Mouse (Mus musculus) activated CD4-positive, CD25-positive, alpha-beta regulatory T cell, adult 4 months (primary cell): ENCODE data around the gene Jph3. TPM values are rescaled to one million over a fixed set of nuclear protein-coding genes. Genes with fewer than 3 reads are reported as not detected.

Source experiments
- ATAC-seq: one replicate; pipeline ENCODE4 v1.8.0; 2017
- polyA plus RNA-seq, 2 experiments: library from polyadenylated mRNA; unstranded; fragments of 100-300 nt; shearing (Covaris generic); gene quantifications; one replicate each; pipeline ENCODE4 v1.2.1; 2017

The Jph3 gene
- polyA plus RNA-seq, 2 experiments from 2014 or later: 0.12 TPM; not detected in 1

GRCm38 (mm10) chr8:121730646-121731045, 1.2 kb downstream of the Jph3 start:
- ATAC-seq: no peak

- no peak for ATAC-seq
Measured at GRCm38 (mm10) chr8:121731060-121731459, 1.6 kb downstream of the Jph3 start.

- ATAC-seq: no peak
Measured at GRCm38 (mm10) chr8:121731471-121732333, 2.3 kb downstream of the Jph3 start.

GRCm38 (mm10) chr8:121732334-121732665, 2.9 kb downstream of the Jph3 start:
- ATAC-seq: no peak

DNA sequence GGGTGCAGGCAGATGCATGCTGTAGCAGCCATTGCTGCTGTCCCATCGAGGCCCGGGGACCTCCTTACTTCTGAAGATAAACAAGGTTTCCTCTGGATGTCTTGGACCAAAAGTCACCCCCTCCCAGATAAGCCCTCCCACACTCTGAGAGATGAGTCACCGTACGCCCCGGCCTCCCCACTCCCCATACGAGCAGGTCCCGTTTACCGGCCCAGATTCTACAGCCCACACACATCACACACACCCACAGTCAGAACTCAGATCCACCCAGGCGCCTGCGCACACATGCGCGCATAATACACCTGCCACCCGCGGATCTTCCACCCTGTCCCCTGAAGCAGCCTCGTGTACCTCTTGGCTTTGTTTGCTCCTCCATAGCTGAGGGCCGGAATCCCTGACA, 4.8 kb downstream of the Jph3 start:
- ATAC-seq: no peak

GRCm38 (mm10) chr8:121736236-121736635, 6.8 kb downstream of the Jph3 start:
- no peak for ATAC-seq

DNA sequence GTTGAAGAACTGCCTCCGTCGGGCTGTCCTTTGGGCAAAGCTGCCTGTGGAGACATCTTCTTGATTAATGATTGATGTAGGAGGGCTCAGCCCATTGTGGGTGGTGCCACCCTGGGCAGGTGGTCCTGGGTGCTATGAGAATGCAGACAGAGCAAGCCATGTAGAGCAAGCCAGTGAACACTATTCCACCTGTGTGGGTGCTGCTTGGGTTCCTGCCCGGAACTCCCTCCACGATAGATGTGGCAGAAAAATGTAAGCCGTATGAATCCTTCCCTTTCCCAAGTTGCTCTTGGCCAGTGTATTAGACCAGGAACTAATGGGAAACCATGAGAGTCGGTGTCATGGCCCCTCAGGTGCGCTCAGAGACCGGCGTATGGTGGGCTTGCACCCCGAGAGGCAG, 11.3 kb downstream of the Jph3 start:
- ATAC-seq: no peak

DNA sequence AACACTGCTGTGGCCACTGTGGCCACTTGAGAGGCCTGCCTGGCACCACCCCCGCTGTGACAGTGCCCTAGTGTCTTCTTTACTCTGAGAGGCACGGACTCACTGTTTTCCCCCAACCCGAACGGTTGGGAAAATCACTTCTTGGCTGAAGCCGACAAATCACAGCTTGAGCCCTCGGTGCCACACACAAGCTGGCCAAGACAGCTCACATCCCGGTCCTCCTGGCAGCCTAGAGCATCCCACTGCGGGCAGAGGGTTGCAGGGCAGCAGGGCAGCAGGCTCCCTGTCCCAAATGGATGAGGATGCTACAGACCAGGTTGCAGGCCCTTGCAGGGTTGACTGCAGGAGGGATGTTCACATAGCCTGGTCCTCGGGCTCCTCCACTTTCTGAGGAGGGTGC, 20.1 kb downstream of the Jph3 start:
- no peak for ATAC-seq

- no peak for ATAC-seq
Measured at GRCm38 (mm10) chr8:121750512-121750911, 21.1 kb downstream of the Jph3 start.

- no peak for ATAC-seq
Measured at GRCm38 (mm10) chr8:121751407-121751806, 22.0 kb downstream of the Jph3 start.

- no peak for ATAC-seq
Measured at GRCm38 (mm10) chr8:121758470-121758869, 29.0 kb downstream of the Jph3 start.

DNA sequence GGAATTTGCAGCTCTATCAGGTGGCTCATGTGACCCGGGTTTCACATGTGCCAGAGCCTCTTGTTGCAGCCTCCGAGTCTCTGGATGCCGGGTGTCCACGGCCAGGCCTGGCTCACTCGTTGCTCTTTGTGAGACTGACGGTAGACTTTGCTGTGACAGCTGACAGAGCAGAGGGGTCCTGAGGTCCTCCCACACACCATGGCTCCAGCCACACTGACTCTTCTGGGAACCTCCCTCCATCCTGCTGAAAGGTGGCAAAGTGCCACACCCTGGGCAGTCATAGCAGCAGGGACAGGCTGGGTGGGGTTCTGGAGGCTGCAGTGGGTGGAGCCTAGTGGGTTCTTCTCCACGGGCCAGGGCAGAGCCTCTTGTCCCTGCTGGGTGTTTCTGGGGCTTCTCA, 31.1 kb downstream of the Jph3 start:
- no peak for ATAC-seq

GRCm38 (mm10) chr8:121761480-121761879, 32.1 kb downstream of the Jph3 start:
- ATAC-seq: no peak

DNA sequence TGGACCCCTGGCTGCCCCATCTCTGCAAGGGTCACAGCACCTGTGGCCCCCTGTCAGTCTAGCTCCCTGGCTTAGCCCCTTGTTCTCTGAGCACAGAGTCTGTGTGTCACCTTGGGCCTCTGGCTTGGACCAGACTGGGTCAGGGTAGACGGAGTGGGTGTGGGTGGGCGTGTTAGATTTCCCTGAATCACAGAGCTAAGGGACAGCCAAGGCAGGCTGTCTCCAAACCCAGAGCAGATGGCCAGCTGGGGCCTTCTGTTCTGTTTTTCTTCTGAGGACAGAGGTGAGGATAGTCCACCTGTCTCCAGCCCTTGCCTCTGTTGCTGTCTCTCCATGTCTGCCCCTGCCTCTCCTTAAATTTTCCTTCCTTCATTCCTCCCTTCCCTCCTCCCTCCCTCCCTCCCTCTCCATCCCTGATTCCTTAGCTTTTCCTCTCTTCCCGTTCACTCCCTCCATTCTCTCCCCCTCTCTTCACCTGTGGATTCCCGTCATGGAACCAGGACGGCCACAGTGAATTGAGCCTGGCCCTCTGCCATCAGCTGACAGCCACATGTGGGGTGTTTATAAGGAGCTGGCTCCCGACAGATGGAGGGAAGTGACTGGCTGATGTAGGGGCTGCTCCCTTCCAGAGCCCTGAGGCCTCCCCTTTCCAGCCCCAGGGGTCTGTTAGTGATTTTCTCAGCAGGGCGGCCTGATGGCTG, 33.7 kb downstream of the Jph3 start:
- ATAC-seq: no peak

GRCm38 (mm10) chr8:121763700-121764013, 34.2 kb downstream of the Jph3 start:
- no peak for ATAC-seq

GRCm38 (mm10) chr8:121765594-121766138, 36.2 kb downstream of the Jph3 start:
- no peak for ATAC-seq

DNA sequence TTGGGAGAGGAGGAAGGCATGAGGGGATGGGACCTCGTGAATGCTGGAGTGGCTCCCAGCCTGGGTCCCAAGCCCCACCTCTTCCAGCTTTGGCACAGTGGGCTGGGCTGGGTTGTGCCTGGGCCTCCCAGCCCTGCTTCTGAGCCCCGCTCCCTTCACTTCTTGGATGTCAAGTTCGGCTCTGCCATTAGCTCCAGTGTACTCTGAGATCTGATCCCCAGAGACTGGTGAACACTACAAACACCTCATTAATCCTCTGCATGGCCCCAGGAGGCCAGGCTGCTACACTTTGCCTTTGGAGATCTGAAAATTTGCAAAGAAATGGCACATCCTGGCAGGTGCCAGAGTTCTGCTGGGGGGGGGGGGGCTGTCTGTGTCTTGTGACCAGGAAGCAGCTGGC, 39.7 kb downstream of the Jph3 start:
- ATAC-seq: no peak

DNA sequence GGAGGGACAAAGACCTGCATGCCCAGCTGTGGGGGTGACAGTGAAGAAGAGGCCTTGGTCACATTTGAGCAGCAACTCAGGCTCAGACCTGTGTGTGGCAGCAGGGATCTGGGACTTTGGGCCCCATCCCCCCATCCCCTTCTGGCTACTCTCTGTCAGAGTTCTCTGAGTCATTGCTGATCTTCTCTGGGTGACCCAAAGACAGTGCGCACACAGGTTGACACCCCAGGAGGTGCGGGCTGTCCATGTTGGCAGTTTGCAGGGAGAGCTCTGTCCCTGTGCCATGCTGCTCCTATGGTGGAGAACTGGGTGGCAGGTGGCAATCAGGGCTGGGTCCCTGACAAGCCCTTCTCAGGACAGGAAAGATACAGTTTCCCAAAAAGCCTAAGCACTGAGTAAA, 40.2 kb downstream of the Jph3 start:
- no peak for ATAC-seq

DNA sequence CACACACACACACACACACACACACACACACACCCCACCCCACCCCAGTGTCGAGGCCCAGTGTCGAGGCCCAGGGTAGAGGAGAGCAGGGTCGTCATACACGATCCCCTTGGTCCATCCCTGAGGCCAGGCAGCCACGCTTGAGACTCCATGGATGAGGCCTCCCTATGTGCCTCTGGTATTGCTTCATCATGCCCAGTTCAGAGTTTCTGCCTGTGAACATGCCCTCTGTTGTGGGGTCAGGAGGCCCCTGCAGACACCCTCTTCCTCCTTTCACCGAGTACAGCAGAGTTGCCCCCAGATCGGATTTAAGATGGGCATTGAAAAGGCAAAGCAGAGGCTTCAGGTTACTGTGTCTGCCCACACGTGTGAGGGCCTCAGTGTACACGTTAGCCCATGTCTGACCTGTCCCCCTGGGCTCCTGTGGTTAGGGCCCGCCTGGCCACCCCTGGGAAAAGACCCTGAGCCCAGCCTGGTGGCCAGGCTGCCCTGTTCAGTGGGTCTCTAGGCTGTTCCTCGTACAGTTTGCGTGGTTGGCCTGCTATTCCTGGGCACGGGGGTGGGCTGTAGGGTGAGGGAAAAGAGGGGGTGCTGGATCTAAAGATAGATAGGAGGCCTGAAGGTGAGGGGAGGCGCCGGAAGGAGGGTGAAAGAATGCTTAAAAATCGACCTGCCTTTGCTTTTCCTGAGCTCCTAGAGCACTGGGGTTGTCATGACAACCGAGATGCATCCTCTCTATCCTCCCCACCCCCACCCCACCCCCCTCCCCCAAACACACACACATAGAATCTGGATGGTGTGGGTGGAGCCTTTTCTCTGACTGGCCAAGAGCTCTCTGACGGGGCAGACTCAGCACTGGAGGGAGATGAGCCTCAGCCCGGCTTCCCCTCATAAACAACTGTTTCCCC, 41.7 kb downstream of the Jph3 start:
- ATAC-seq: no peak

DNA sequence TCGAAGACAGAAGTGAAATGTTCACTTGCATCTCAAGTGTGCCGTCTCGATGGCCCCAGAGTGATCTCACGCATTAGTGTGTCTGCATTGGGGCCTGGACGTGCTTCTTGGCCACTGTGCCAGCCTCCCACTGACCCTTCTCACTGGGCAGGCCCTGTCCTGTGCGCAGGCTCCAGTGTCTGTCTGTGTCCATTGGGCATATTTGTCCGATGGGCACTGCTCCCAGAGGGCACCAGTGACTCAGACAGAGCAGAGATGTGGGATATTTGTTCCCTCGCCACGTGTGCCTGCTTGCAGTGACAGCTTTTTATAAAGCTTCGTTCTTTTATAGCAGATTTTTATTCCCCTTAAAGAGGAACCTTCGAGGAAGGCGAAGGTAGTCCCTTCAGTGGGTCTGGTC, 44.5 kb downstream of the Jph3 start:
- no peak for ATAC-seq

DNA sequence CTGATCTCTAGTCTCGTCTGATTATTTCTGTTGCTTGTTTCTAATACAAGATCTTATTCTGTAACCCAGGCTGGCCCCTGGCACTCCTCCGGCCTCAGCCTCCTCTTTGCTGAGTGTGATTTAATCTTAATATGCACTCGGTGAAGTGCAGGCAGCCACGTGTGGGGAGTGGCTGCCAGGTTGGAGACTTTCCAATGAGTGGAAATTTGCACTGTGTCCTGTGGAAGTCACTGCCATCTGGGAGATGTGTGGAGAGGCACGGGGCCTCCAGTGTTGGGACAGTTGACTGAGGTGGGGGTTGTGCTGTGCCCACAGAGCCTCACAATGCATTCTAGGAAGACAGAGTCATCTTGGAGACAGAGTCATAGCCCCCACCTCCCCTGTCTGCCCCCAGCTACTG, 53.1 kb downstream of the Jph3 start:
- ATAC-seq: no peak

- ATAC-seq: no peak
Measured at GRCm38 (mm10) chr8:121786542-121786941, 57.1 kb downstream of the Jph3 start.

DNA sequence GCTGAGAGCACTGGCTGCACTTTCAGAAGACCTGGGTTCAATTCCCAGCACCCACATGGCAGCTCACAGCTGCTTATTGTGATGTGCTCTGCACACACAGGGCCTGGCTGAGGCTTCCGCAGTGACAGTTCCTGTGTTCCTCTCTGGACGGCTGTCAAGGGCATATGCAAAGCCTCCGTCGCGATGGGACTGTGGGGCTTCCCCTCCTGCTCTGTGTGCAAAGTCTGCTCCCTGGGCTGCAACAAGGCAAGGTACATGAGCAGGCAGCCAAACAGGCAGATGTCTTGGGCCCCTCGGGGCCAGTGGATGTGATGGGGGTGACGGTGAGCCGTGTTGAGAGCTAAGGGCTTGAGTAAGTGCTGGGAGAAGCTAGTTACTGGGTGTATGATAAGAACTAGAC, 59.4 kb downstream of the Jph3 start:
- ATAC-seq: no peak
